Mouse (Mus musculus) lung, postnatal 14 days (tissue): ENCODE results near the gene Gm21828.
"Not testable (repeated sequence)": the region's sequence is repeated elsewhere in the genome, so short reads cannot be mapped to it uniquely, and the experiment has no call there.

Experiments
- DNase-seq: peaks from one replicate; pipeline ENCODE4 v3.0.0; 2021

The Gm21828 gene

GRCm38 (mm10) chrY:13223828-13224227 lies at the start of gene Gm21828:
Gm21828 (minus strand) TSS chrY:13223928.
- DNase-seq = not testable (repeated sequence)

GRCm38 (mm10) chrY:13252091-13252490 lies 28.4 kb upstream of the Gm21828 start, which contains the start of the genes Gm21440 and Gm21454:
Gm21440 (plus strand) TSS chrY:13252391.
Gm21454 (plus strand) TSS chrY:13252442.
- DNase-seq = not testable (repeated sequence)
